Mouse (Mus musculus) lung, embryonic 16.5 days (tissue): Measurements from ENCODE around the gene Acoxl. TPM values are rescaled to one million over a fixed set of nuclear protein-coding genes. Genes with fewer than 3 reads are reported as not detected.

Experiments
- ATAC-seq: fragments of 200-750 bp; cut with Nextera tagmentation; 2 replicates; pipeline ENCODE4 v1.8.0; 2017; ENCODE audit warnings: low read depth, mild to moderate bottlenecking, moderate library complexity
- H3K27ac ChIP-seq: fragments of 300-500 bp; sonication (generic); 2 replicates; pipeline ENCODE4 v1.5.1; 2014; ENCODE audit warnings: mild to moderate bottlenecking, control low read depth, low read length
- H3K27me3 ChIP-seq: fragments of 300-500 bp; sonication (generic); 2 replicates; pipeline ENCODE4 v1.6.1; 2014; ENCODE audit warnings: low read depth, low read length, mixed read lengths; ENCODE audit not compliant: control insufficient read depth, insufficient read depth
- H3K36me3 ChIP-seq: fragments of 300-500 bp; sonication (generic); 2 replicates; pipeline ENCODE4 v1.6.1; 2014; ENCODE audit warnings: low read length; ENCODE audit not compliant: control insufficient read depth, insufficient read depth
- H3K4me1 ChIP-seq: fragments of 300-500 bp; sonication (generic); replicated peaks from 2 replicates; pipeline ENCODE4 v1.6.1; 2014; ENCODE audit warnings: low read length, mixed read lengths; ENCODE audit not compliant: control insufficient read depth, insufficient read depth
- H3K4me2 ChIP-seq: fragments of 300-500 bp; sonication (generic); 2 replicates; pipeline ENCODE4 v1.6.1; 2014; ENCODE audit warnings: low read depth, low read length, control low read depth
- H3K4me3 ChIP-seq: fragments of 300-500 bp; sonication (generic); 2 replicates; pipeline ENCODE4 v1.5.1; 2014; ENCODE audit warnings: mild to moderate bottlenecking, low read length, control low read depth
- H3K9ac ChIP-seq: fragments of 300-500 bp; sonication (generic); 2 replicates; pipeline ENCODE4 v1.6.1; 2014; ENCODE audit warnings: low read length, control low read depth
- H3K9me3 ChIP-seq: fragments of 300-500 bp; sonication (generic); 2 replicates; pipeline ENCODE4 v1.6.1; 2016; ENCODE audit warnings: low read length; ENCODE audit not compliant: control insufficient read depth
- whole genome bisulfite sequencing: fragments of 180-500 bp; shearing (Covaris S2); extraction: QIAGEN DNeasy Blood & Tissue Kit; methylation state at CpG from one replicate; pipeline ENCODE4 v1.1.7; 2014; 5-methylcytosine and 5-hydroxymethylcytosine counted together
- polyA plus RNA-seq: library from polyadenylated mRNA; unstranded; fragments of >200 nt; fragmentation: Nextera tagmentation; extraction: Ambion mirVana; gene quantifications from 2 replicates; pipeline ENCODE4 v1.2.1, GENCODE M21; 2015

Acoxl gene
- polyA plus RNA-seq, result 0.25 and 0.60 TPM in 2 replicates

GRCm38 (mm10) chr2:127838576-127838975 is at the start of gene Acoxl:
TSS of gene Acoxl (plus strand) at chr2:127838876.
- Histone ChIP-seq H3K9me3 (no peaks in the 10 kb centered on the region), H3K4me1 (no peaks in the 10 kb centered on the region), H3K36me3 (no peaks in the 10 kb centered on the region), H3K27ac (no peak within 1 kb of the TSS), H3K4me2 (no peak within 1 kb of the TSS), H3K9ac (no peak within 1 kb of the TSS), H3K27me3 (peaks cover 35% of the 10 kb centered on the region), H3K4me3 (no peak within 1 kb of the TSS)
- 50% methylated on average over 7 of the region's 7 CpGs for WGBS
- no peak for ATAC-seq

GRCm38 (mm10) chr2:127789138-127789537 is 49.5 kb upstream of the Acoxl start:
- H3K9me3 ChIP-seq, result no peaks in the 10 kb centered on the region
- H3K4me1 ChIP-seq, result peaks cover 12% of the 10 kb centered on the region
- H3K4me3 ChIP-seq, result peak overlapping the region; percentile 84
- H3K27ac ChIP-seq, result peak overlapping the region; percentile 76
- no peaks in the 10 kb centered on the region for H3K27me3 ChIP-seq
- H3K36me3 ChIP-seq, result no peaks in the 10 kb centered on the region
- H3K9ac ChIP-seq, result peak overlapping the region; percentile 77
- 2% methylated on average over 11 of the region's 11 CpGs for WGBS
- ATAC-seq, result no peak
- peak overlapping the region; percentile 87 for H3K4me2 ChIP-seq

- peaks cover 12% of the 10 kb centered on the region for H3K4me1 ChIP-seq
- H3K9me3 ChIP-seq, result no peaks in the 10 kb centered on the region
- peak overlapping the region; percentile 84 for H3K4me3 ChIP-seq
- H3K27ac ChIP-seq, result no peak overlapping the region
- ATAC-seq, result no peak
- H3K4me2 ChIP-seq, result peak overlapping the region; percentile 87
- H3K27me3 ChIP-seq, result no peaks in the 10 kb centered on the region
- H3K9ac ChIP-seq, result peak overlapping the region; percentile 77
- 35% methylated on average over 9 of the region's 9 CpGs for WGBS
- H3K36me3 ChIP-seq, result no peaks in the 10 kb centered on the region
Measured at GRCm38 (mm10) chr2:127789651-127790270, 48.9 kb upstream of the Acoxl start.

GRCm38 (mm10) chr2:127791919-127792603 is 46.6 kb upstream of the Acoxl start, which contains the start of gene Mtln:
TSS of gene Mtln (minus strand) at chr2:127792488.
- peak within 1 kb of the TSS; percentile 64 for H3K4me2 ChIP-seq
- H3K36me3 ChIP-seq, result no peaks in the 10 kb centered on the region
- peak within 1 kb of the TSS; percentile 74 for H3K9ac ChIP-seq
- H3K4me1 ChIP-seq, result peaks cover 12% of the 10 kb centered on the region
- ATAC-seq, result peak; percentile 94
- under 1% methylated on average over 37 of the region's 37 CpGs for WGBS
- peak within 1 kb of the TSS; percentile 63 for H3K4me3 ChIP-seq
- H3K9me3 ChIP-seq, result no peaks in the 10 kb centered on the region
- no peaks in the 10 kb centered on the region for H3K27me3 ChIP-seq
- peak within 1 kb of the TSS; percentile 77 for H3K27ac ChIP-seq

- 0% methylated on average over 56 of the region's 56 CpGs for WGBS
- H3K4me3 ChIP-seq, result peak within 1 kb of the TSS; percentile 88
- H3K9me3 ChIP-seq, result no peaks in the 10 kb centered on the region
- H3K9ac ChIP-seq, result peak within 1 kb of the TSS; percentile 81
- H3K4me2 ChIP-seq, result peak within 1 kb of the TSS; percentile 86
- H3K27me3 ChIP-seq, result peaks cover 2% of the 10 kb centered on the region; the same call in 1 of the 2 replicates
- H3K4me1 ChIP-seq, result peaks cover 11% of the 10 kb centered on the region
- H3K36me3 ChIP-seq, result peaks cover 3% of the 10 kb centered on the region
- peak; percentile 99 for ATAC-seq
- H3K27ac ChIP-seq, result peak within 1 kb of the TSS; percentile 54
Measured at GRCm38 (mm10) chr2:127831401-127832102, 7.1 kb upstream of the Acoxl start, which contains the start of gene Bub1. TSS of gene Bub1 (minus strand) at chr2:127831865.

GRCm38 (mm10) chr2:127832103-127832832 is 6.4 kb upstream of the Acoxl start:
- Histone ChIP-seq H3K9ac (peak overlapping the region; percentile 60), H3K4me1 (peaks cover 11% of the 10 kb centered on the region), H3K9me3 (no peaks in the 10 kb centered on the region), H3K27ac (peak overlapping the region; percentile 54), H3K4me2 (peak overlapping the region; percentile 68), H3K27me3 (peaks cover 2% of the 10 kb centered on the region; the same call in 1 of the 2 replicates), H3K4me3 (peak overlapping the region; percentile 88), H3K36me3 (peaks cover 1% of the 10 kb centered on the region)
- ATAC-seq, result peak; percentile 47
- 28% methylated on average over 11 of the region's 11 CpGs for WGBS

GRCm38 (mm10) chr2:127832833-127833190 is 5.9 kb upstream of the Acoxl start:
- ATAC-seq, result no peak
- Histone ChIP-seq H3K4me1 (peaks cover 11% of the 10 kb centered on the region), H3K9ac (no peak overlapping the region), H3K4me3 (no peak overlapping the region), H3K27ac (no peak overlapping the region), H3K27me3 (peaks cover 6% of the 10 kb centered on the region), H3K36me3 (no peaks in the 10 kb centered on the region), H3K4me2 (no peak overlapping the region), H3K9me3 (no peaks in the 10 kb centered on the region)
- WGBS, result 16% methylated on average over 2 of the region's 2 CpGs

- H3K4me1 ChIP-seq, result no peaks in the 10 kb centered on the region
- H3K9ac ChIP-seq, result no peak overlapping the region
- no peak overlapping the region for H3K4me3 ChIP-seq
- no peak for ATAC-seq
- no peaks in the 10 kb centered on the region for H3K9me3 ChIP-seq
- 23% methylated on average over 11 of the region's 11 CpGs for WGBS
- H3K36me3 ChIP-seq, result no peaks in the 10 kb centered on the region
- no peak overlapping the region for H3K4me2 ChIP-seq
- no peak overlapping the region for H3K27ac ChIP-seq
- H3K27me3 ChIP-seq, result peaks cover 33% of the 10 kb centered on the region
Measured at GRCm38 (mm10) chr2:127839425-127839824, 749 bp downstream of the Acoxl start.
